Mouse (Mus musculus) testis, adult 2 months (tissue): ENCODE measurements around the gene Cltb. TPM values are rescaled to one million over a fixed set of nuclear protein-coding genes. Genes with fewer than 3 reads are reported as not detected.

ENCODE experiments used
- H3K27ac ChIP-seq: fragments of 200-500 bp; 2 replicates; pipeline ENCODE4 v1.5.1; 2012; ENCODE audit warnings: low read depth, low read length; ENCODE audit not compliant: control insufficient read depth, insufficient read depth
- H3K27me3 ChIP-seq: fragments of 200-500 bp; 2 replicates; pipeline ENCODE4 v1.6.1; 2012; ENCODE audit warnings: mild to moderate bottlenecking, low read length, moderate library complexity; ENCODE audit not compliant: control insufficient read depth, insufficient read depth
- H3K36me3 ChIP-seq: fragments of 200-500 bp; 2 replicates; pipeline ENCODE4 v1.6.1; 2012; ENCODE audit warnings: mild to moderate bottlenecking, low read length; ENCODE audit not compliant: control insufficient read depth, insufficient read depth
- H3K4me1 ChIP-seq: fragments of 200-500 bp; 2 replicates; pipeline ENCODE4 v1.6.1; 2012; ENCODE audit warnings: low read length; ENCODE audit not compliant: control insufficient read depth, insufficient read depth
- H3K4me3 ChIP-seq: fragments of 200-500 bp; 2 replicates; pipeline ENCODE4 v1.5.1; 2012; ENCODE audit warnings: low read depth, mild to moderate bottlenecking, low read length, moderate library complexity, mixed read lengths; ENCODE audit not compliant: control insufficient read depth
- CTCF ChIP-seq: fragments of 200-500 bp; IDR thresholded peaks from 2 replicates; pipeline ENCODE4 v1.5.1; 2012; ENCODE audit warnings: low read depth, mild to moderate bottlenecking, inconsistent platforms, low read length, moderate library complexity; ENCODE audit not compliant: control insufficient read depth, insufficient read depth, insufficient replicate concordance
- POLR2A ChIP-seq: fragments of 200-500 bp; IDR thresholded peaks from 2 replicates; pipeline ENCODE4 v1.6.1; 2012; ENCODE audit warnings: low read depth, mild to moderate bottlenecking, inconsistent platforms, low read length, moderate library complexity; ENCODE audit not compliant: control insufficient read depth
- polyA plus RNA-seq: library from polyadenylated mRNA; depleted of rRNA; stranded (reverse); fragments of >200 nt; gene quantifications from 2 replicates; pipeline ENCODE4 v1.2.3, GENCODE M21; 2012

Gene Cltb
- polyA plus RNA-seq, 1 experiment, result 12.7 TPM

DNA sequence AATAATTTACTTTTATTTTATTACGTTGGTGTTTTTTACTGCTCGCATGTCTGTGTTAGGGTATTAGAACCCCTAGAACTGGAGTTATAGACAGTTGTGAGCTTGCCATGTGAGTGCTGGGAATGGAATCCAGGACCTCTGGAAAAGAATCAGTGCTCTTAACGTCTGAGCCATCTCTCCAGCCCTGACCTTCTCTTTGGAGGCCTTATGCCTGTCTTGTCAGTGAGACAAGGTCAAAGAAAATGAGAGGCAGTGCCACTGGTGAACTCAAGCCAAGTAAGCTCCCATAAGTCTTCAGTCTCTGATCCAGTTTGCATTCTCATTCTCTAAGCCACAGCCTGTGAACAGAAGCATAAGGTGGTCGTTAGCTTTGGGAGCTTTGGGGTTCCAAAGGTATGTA is 40.4 kb downstream of the Cltb start:
- Histone ChIP-seq H3K4me3 (no peak overlapping the region), H3K27me3 (no peaks in the 10 kb centered on the region), H3K4me1 (peaks cover 8% of the 10 kb centered on the region), H3K27ac (no peak overlapping the region), H3K36me3 (no peaks in the 10 kb centered on the region)
- TF ChIP-seq POLR2A (no peak), CTCF (no peak)

DNA sequence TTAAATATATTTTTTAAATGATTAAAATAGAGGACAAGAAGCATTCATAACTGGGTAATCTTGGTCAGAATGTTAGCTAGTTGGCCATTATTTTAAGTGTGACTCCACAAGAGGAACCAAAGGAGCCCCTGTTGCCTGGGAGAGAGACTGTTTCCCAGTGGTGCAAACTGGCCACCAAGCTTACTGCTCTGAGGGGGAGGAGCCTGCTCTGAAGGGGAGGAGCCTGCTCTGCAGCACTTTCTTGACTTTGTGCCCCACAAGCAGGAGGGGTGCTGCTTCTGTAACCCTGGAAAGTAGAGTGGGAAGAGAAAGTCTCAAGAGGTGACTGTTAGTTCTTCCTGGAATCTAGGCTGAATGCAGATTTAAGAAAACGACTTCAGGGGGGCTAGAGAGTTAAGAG is 41.9 kb downstream of the Cltb start:
- no peaks in the 10 kb centered on the region for H3K36me3 ChIP-seq
- H3K27me3 ChIP-seq, result no peaks in the 10 kb centered on the region
- no peak overlapping the region for H3K27ac ChIP-seq
- no peak overlapping the region for H3K4me3 ChIP-seq
- TF ChIP-seq POLR2A (no peak), CTCF (no peak)
- peaks cover 7% of the 10 kb centered on the region for H3K4me1 ChIP-seq

DNA sequence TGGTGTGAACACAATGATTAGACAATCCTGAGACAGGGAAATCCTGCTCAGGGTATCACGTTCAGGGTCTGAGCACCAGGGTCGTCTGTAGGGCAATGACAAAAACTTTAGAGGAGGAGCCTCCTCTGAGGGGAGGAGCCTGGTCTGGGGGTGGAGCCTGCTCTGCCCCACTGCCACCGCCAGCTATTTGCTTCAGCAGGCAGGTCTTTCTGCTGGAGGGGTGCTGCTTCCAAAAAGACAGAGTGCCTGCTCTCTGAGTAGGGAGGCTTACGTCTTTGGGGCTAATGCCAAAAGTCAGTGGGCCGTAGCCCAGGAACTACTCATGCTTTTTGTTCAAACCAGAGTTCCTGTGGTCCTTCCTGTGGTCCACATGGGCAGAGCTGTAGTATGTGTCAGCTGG is 42.8 kb downstream of the Cltb start:
- H3K27me3 ChIP-seq, result no peaks in the 10 kb centered on the region
- TF ChIP-seq POLR2A (no peak), CTCF (no peak)
- no peak overlapping the region for H3K27ac ChIP-seq
- H3K36me3 ChIP-seq, result no peaks in the 10 kb centered on the region; the same call in 1 of the 2 replicates
- peaks cover 6% of the 10 kb centered on the region for H3K4me1 ChIP-seq
- H3K4me3 ChIP-seq, result no peak overlapping the region

DNA sequence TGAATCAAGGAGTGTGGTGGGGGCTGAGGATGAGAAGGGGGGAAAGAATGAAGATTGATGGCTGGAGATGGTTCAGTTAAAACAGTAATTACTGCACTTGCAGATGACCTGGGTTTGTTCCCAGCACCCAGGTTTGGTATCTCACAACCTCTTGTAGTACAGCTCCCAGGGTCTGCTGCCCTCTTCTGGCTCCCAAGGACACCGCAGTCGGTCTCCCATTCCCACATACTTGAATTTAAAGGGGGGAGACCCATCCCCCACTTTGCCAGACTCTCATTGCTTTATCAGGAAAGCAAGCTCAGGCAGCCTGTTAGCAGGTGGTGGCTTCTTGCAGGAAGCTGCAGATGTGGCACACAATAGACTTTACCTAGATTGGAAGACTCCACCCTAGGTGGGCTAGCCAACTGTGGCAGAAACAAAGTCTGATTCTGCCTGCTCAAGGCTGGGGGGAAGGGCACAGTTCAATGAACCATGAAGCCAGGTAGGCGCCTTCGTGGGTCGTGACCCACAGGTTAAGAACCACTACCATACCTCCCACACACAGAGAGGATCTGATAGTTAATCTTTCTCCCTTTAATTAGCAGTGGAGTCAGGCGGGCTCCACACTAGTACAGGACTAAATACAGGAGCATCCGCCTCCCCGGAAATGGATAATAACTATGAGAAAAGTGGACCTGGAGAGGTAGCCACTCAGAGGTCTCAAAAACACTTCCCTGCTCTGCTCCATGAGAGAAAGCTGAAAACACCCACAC is 45.4 kb downstream of the Cltb start:
- TF ChIP-seq POLR2A (no peak), CTCF (no peak)
- peaks cover 6% of the 10 kb centered on the region for H3K4me1 ChIP-seq
- no peaks in the 10 kb centered on the region for H3K27me3 ChIP-seq
- H3K4me3 ChIP-seq, result peak overlapping the region; percentile 93
- H3K27ac ChIP-seq, result peak overlapping the region; percentile 70
- H3K36me3 ChIP-seq, result peaks cover 2% of the 10 kb centered on the region

DNA sequence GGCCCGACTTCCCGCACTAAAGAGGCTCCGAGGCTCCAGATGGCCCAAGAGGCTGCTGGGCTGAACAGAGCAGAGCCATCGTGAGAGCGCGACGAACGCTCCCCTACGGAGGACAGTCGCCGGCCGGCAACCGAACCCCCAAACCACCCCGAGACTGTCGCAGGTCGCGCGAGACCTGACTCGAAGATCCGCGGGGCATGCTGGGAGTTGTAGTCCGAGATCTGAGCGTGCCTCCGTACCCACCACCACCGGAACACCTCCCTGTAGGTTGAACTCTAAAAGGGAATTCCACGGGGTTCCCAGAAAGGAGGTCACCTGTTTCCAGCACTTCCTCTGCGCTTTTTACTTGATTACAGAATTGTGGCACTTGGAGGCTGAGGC is 46.0 kb downstream of the Cltb start, which contains the start of gene 4833439L19Rik:
TSS of gene 4833439L19Rik (minus strand) at position 235 of the 381 bp plus-strand sequence.
- peak within 1 kb of the TSS; percentile 93 for H3K4me3 ChIP-seq
- H3K36me3 ChIP-seq, result peaks cover 2% of the 10 kb centered on the region
- peak within 1 kb of the TSS; percentile 83 for H3K27ac ChIP-seq
- H3K27me3 ChIP-seq, result no peaks in the 10 kb centered on the region
- TF ChIP-seq CTCF, result 0 out of 2 replicates have a peak, but pooled peaks have one; percentile 11
- TF ChIP-seq POLR2A, result peak; percentile 98
- peaks cover 6% of the 10 kb centered on the region for H3K4me1 ChIP-seq

DNA sequence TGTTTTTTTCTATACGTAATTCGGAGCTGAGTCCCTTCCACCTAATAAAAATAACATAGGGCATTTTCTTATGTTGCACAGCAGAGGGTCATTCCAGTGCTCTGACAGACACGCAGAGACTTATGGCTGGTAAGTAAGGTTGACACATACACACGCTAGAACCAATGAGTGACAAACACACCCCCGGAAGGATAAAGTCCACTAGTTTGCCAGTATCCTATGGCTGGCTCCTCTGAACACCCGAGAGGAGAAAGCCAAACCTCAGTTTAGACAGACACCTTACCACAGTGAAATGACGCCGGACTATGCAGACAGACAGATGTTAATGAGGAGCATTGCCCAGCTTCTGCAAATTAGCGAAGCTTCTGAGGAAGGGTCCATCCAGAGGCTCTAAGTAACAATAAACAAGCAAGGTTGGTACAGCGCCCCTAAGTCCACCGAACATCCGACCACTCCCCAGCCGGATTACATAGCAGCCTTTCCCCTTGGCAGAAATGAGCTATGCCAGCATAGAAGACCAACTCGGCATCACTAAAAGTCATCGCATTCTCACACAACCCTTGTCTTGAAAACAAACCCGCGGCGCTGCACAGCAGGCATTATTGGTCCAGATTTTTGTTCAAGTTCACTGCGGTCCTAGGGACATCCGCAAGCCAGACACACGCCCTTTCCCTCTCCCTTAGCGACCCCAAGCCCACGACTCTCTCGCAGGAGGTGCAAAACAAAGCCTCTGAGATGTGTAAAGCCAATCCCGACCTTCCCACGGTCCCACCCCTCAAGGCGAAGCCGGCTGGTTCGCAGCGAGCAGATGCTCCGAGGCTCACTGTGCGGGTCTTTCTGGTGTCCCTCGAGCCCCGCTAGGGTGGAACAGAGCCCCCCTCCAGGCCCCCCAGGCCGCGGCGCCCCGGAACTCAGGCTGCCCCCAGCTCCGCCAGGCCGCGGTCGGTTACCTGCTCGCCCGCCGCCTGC is 46.6 kb downstream of the Cltb start:
- no peak for TF ChIP-seq POLR2A
- TF ChIP-seq CTCF, result no peak
- Histone ChIP-seq H3K27ac (peak overlapping the region; percentile 83), H3K36me3 (peaks cover 3% of the 10 kb centered on the region)

DNA sequence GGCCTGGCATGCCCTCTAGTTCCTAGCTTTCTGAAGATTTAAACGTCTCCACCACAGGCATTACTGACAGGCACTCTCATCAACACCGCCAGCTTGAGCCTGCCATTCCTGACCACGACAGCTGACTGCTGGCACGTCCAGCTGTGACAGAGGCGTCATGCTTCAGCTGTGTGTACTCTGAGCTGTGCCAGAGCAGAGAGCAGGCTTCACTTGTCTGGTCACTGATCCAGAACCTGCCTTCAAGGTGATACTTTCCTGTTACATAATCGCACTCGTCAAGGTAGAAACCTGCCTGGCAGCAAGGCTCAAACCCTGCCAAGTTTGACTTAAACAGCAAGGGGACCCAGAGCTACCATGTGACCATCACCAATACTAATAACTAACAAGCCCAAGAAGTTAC is 48.6 kb downstream of the Cltb start:
- TF ChIP-seq POLR2A, result no peak
- TF ChIP-seq CTCF, result no peak
- Histone ChIP-seq H3K4me3 (no peak overlapping the region), H3K36me3 (peaks cover 5% of the 10 kb centered on the region)

More for the DNA sequence above, 46.6 kb downstream of the Cltb start:
- Histone ChIP-seq H3K4me1 (peaks cover 6% of the 10 kb centered on the region), H3K27me3 (no peaks in the 10 kb centered on the region), H3K4me3 (peak overlapping the region; percentile 93)

More for the DNA sequence above, 48.6 kb downstream of the Cltb start:
- peaks cover 6% of the 10 kb centered on the region for H3K4me1 ChIP-seq
- H3K27me3 ChIP-seq, result no peaks in the 10 kb centered on the region
- no peak overlapping the region for H3K27ac ChIP-seq
